Mouse (Mus musculus) ovary, postnatal 14 days (tissue): Measurements from ENCODE around the gene Tmem170b.
"Not testable (repeated sequence)": the region's sequence is repeated elsewhere in the genome, so short reads cannot be mapped to it uniquely, and the experiment has no call there.

ENCODE experiments used
- DNase-seq: peaks from one replicate; pipeline ENCODE4 v3.0.0; 2022; ENCODE audit warnings: low spot score

The Tmem170b gene

DNA sequence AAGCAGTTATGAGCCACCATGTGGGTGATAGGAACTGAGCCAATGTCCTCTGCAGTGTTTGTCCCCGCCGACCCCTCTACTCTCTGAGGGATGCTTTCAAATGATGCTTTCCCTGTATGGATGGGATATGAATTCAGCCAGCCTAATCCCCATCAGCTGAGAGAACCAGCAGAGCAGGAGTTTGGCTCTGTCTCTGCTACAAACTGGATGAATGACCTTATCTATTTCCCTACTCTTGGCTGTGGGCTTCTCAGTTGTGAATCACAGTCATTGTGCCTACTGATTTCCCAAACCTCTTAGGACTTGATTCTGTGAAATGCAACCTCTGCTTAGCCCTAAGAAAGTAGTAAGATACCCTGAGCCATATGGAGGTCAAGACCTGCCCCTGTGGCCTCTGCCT is 64.2 kb downstream of the Tmem170b start:
- no peak for DNase-seq

DNA sequence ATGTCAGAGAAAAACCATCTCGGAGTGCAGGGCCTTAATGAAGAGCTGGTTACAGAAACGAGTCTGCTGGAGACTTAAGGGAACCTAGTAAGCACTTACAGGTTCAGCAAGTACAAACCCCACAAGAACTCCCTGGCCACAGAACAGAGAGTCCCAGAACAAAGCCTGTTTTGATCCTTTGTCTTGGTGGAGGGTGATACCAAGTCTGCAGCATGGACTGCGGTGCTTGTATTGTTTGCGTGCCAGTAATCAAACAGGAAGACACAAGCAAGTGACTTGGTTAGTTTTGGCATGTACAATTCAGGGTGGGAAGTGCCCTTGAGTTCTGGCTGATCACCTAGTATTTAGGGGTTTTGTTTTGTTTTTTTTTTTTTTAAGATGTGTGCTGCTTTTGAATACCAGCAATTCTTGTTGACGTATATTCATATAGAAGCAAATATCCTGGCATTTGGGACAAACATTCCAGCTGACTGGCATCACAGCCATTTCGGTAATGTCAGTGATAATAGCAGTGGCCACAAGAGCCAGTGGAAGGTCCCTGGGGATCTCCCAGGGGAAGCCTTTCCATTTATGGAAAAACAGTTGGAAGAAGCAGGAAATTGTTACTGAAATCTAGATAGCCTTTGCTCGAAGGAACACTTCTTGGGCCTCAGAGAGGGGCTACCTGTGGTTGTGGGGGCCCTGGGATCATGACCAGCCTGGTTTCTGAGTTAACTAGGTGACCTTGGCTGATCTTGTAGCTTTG is 64.9 kb downstream of the Tmem170b start:
- DNase-seq: no peak

DNA sequence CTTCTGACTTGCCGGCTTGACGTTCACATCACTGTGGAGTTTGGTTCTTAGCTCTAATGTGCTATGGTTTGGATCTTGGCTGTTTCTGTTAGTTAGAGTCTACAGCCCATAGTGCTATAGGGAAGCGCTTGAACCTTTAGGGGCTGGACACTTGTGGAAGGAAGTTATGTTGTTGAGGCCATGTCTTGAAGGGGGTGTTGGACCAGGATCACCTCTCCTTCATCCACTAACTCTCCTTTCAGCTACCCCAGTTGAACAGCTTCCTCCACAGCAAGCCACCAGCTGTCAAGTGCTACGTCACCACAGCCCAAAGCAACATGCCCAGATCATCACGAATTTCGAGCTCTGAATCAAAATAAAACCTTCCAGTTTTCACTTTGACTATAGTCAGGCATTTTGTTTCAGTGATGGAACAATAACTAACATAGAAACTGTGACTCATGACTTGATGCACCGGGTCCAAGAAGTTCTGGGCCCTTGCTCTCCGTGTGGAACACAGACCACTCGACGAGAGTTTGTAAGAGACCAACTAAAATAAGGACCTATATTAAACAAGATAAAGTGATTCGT is 65.5 kb downstream of the Tmem170b start:
- no peak for DNase-seq

DNA sequence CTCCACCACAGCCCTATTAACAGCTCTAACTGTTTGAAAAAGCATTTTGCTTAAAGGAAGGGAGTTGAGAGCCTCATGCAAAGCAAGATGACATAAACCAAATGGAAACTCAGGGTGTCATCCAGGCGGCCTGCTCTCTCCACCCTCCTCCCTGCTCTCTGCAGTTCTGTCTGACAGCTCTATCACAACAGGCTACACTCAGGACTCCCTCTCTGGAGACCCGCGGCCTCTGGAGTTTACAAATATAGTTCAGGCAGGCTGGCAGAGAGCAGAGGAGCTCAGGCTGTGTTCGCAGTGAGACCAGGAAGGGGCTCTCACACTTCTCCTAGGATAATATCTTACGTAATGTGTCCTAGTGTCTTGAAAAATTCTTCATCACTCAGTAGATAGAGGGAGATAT is 67.2 kb downstream of the Tmem170b start:
- not testable (repeated sequence) for DNase-seq

DNA sequence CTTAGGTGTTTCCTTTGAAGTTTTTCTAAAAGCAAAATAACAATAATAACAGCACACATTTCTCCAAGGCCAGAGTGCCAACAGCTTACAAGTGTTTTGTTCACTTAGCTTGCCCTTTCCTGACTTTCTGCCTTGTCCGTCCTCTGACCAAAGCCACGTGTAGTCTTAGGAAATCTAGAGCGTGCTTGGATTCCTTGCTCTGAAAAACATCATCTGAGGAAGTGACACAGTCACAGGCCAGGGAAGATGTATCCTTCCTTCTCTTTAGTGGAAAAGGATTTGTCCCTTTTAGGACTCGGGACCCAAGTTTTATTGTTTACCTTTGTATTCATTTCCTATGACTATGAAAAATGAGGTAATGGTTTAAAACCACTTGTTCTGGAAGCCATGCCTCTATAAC is 67.8 kb downstream of the Tmem170b start:
- DNase-seq: no peak

DNA sequence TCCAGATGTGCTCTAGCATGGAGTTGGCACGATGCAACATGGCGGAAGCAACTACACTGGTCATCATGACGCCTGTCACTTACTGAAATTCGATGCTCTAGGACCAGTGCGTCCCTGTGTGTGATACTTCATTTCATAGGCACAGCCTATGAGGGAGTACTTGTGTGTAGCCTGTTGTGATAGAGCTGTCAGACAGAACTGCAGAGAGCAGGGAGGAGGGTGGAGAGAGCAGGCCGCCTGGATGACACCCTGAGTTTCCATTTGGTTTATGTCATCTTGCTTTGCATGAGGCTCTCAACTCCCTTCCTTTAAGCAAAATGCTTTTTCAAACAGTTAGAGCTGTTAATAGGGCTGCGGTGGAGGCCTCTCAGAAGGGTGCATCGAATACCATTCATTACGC is 68.9 kb downstream of the Tmem170b start:
- DNase-seq: not testable (repeated sequence)

DNA sequence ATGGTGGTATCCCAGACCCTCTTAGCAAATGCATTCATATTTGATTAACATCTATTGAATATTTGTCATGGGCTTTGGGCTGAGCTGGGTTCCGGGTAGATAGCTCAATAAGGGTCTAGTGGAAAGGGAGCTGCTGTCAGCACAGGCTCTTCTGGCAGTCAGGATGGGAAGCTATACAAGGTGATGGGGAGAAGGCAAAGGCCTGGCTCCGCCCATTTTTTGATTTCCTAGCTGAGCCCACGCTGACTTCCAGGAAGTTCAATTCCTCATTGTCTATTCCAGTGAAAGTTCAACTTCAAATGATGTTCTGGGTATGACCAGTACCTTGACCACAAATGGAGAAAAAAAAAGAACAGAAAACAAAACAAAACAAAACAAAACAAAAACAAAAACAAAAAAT is 69.8 kb downstream of the Tmem170b start:
- no peak for DNase-seq

DNA sequence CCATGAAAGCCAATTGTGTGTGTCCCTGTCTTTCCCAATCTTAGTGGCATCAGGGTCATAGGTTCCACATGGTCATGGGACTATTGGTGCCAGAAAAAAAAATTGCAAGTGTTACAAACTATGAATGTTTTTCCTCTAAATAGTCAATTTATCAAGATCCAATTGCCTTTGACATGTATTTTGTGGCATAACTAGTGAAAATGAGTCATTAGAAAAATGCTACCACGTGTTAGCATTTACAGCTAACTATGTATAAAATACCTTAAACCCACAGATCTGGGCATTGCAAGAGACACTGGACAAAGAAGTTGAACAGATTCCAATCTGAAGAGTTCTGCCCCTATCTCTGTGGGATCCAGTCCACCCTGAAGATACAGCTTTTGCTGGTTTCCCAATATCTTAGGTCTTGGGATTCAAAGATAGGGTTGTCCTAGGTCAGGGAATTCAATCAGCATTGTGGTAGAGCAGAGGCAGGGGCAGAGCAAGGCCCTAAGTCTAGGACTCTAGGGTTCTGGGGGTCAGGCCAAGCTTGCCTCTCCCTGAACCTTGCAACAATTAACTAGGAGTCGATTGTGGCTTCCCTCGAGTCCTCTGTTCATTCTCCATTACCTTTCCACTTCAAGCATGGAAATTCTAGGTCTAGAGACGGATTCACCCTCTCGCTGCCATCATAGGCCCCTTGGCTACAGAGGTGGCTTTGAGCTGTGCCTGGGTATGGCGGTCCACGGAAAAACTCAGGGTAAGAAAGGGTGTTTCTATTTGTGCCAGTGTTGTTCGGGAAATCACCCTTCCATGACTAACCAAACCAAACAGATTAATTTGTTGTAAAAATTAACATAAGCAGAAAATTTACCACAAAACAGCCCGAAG is 70.5 kb downstream of the Tmem170b start:
- no peak for DNase-seq

DNA sequence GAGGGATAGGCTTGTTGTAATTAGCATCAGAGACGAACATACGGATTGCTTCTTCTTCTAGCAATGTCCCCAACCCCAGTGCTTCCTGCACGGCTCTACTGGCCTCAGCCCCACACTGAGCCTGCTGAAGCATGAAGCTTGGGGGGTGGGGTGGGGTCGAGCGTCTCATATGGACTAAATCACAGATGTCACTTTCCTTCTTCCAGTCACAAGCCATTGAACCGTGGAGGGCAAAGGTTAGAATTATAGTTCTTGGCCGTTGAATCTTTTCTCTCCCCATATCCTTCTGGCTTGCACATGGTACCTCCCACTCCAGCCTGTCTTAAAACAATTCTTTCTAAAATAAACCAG is 71.1 kb downstream of the Tmem170b start:
- no peak for DNase-seq

DNA sequence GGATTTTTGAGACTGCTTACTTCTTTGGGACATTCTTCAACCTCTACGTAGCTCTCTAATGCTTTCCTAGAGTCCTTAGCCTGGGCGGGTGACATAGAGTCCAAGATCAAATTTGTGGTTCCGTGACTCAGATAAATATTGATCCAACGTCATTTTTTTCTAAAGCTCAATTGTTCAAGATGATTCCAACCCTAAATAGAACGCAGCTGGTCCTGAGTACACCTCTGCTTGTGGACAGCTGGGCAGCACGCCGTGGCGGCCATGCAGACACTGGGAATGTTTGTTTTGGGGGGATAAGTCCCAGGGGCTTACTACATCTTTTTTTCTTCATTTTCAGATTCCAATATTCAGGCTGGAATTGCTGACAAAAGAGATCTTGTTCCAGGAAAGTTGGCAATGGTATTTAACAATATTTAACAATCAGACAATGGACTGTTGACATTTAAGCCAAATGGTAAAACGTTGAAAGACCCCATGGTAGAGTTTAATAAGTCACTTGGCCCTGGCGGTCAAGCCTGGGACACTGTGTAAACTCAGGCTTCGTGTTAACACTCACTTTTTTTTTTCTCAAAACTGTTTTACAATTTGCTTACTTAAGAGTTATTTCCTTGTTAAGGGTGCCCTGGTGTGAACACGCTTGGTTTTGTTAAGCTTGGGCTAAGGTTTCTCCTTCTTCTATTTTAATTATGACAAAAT is 75.3 kb downstream of the Tmem170b start:
- DNase-seq: no peak

DNA sequence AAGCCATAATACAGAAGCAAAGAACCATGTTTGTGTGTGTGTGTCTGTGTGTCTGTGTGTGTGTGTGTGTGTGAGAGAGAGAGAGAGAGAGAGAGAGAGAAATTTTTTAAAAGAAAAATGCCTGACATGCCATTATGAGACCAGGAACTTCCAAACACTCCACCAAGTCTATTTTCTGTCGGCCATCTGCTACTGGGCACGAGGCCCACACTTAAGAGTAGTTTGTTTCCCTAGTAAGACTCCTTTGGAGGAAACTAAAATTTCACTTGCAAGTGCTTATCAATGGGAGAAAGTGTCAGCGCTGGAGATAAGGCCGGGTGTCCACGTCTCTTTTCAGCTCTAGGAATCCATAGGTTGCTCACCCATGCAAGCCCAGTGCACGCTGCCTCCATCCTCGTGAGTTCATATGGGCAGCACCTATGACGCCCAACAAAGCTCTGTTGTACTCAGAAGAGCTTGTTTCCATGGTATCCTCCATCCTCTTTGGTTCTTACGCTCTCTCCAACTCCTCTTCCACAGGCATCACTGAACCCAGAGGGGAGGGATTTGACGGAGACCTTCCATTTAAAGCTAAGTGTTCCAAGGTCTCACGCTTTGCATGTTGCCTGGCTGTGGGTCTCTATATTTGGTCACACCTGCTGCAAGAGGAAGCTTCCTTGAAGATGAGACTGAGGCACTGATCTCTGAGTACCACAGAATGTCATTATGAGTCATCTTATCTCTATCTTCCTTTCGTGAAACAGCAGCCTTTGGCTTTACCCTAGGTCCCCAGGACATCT is 76.8 kb downstream of the Tmem170b start:
- no peak for DNase-seq

DNA sequence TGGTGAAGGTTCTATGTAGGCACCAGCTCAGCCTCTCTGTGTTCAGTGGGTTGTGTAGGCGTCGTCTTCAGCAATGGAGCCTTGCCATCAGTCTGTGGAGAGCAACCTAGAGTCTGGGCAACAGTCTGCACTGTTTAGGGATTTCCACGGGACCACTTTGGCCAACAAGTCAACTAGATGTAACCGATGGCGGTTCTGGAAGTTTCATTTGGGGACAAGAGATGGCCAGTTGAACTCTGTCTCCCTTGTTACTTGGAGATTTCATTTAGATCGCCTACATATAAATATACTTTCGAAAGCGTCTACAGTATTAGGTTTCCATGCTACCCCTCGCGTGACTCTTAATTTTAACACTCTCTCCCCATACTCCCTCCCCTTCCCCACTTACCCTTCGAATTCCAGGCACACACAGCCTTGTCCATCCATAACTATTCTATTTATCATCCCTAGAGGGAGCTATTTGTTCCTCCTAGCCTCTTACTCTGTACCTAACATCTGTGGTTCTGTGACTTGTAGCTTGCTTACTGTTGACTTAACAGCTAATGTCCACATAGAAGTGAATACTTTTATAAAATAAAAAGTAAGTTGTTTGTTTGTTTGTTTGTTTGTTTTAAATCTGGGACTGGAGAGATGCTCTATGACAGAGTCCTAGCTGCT is 77.8 kb downstream of the Tmem170b start:
- DNase-seq: no peak

DNA sequence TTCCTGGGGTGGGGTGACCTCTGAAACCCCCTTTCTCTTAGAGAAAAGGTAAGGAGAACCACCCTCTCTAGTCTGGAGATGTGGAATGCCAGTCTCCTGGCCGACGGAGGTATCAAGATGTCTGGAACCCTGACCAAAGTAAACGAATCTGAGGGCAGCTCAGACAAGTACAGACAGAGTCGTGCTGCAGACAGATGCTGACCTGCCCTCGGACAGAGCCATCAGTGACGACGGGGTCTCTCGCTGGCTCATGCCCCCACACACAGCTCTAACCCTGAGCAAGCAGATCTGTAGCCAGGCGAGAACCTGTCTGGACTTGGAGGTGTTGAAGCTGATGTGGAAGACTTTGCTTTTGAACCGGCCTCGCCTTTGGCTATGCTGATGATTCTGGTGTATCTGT is 79.8 kb downstream of the Tmem170b start:
- no peak for DNase-seq

DNA sequence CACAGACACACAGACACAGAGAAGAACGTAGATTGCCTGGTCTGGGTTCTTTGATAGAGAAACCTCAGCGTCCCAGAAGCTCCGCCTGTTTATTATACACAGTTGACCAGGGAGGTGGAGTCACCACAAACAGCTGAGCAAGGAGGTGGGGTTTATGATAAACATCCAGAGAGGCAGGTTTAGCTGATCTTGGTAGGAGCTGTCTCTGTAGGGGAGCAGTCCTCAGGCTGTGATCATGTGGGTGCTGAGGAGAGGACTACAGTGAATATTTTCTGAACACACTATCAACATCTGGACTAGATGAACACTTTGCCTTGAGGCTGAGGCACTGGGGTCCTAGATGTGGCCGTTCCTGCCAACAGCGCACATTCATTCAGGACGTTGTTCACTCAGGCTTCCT is 83.3 kb downstream of the Tmem170b start:
- no peak for DNase-seq

DNA sequence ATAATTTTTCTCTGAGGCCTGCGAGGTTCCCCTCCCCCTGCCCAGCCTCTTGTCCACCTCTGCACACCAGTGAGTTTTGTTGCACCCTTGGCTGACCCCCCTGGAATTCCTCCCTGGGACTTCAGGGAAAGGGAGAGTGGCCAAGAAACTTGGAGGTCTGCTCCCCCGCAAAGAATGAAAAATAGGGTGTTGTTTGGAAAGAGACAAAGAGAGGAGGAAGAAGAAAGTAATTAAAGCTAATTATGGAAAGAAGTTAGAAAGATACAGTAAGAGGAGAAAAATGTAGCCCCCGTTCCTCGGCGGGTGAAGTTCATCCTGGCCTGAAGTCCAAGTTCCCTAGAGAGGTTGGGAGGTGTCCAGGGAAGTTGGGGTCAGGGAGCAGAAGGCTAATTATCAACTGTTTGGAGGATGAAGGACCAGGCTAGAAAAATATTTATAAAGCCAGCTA is 83.9 kb downstream of the Tmem170b start:
- DNase-seq: peak; percentile 50
